Mouse (Mus musculus) lung, adult 2 months (tissue): ENCODE measurements around the gene Olfr486.

Experiments used
- CTCF ChIP-seq: fragments of 200-500 bp; IDR thresholded peaks from 2 replicates; pipeline ENCODE4 v1.5.1; 2011; ENCODE audit warnings: mild to moderate bottlenecking, low read length, control low read depth; ENCODE audit not compliant: insufficient read depth
- POLR2A ChIP-seq: fragments of 200-500 bp; IDR thresholded peaks from 2 replicates; pipeline ENCODE4 v1.6.1; 2011; ENCODE audit warnings: low read depth, mild to moderate bottlenecking, control low read depth, low read length, borderline replicate concordance; ENCODE audit errors: extremely low read depth

- TF ChIP-seq CTCF (no peak), POLR2A (no peak)
Measured at GRCm38 (mm10) chr7:108159771-108160170, 12.8 kb downstream of the Olfr486 start, which contains the start of gene Olfr485.
